Mouse (Mus musculus): ENCODE results near the gene Gabra1.

The Gabra1 gene

DNA sequence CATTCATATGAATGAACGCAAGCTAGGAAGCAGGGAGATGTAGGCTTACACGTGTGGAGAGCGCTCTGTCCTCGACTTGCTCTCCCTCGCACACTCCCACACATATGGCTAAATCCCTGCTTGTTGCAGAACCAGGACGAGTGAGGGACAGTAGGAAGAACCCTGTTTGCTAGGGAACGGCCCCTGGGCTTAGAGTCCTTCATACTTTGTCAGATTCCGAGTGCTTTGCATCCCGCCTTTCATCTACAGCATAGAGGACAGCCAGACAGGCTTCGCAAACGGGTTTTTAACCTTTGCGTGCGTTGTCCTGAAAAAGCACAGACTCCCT is at the start of gene Gabra1:
TSS of gene Gabra1 (minus strand) at position 106 of the 328 bp plus-strand sequence.
- DNase-seq (ENCODE audit: low spot score) = no peak

DNA sequence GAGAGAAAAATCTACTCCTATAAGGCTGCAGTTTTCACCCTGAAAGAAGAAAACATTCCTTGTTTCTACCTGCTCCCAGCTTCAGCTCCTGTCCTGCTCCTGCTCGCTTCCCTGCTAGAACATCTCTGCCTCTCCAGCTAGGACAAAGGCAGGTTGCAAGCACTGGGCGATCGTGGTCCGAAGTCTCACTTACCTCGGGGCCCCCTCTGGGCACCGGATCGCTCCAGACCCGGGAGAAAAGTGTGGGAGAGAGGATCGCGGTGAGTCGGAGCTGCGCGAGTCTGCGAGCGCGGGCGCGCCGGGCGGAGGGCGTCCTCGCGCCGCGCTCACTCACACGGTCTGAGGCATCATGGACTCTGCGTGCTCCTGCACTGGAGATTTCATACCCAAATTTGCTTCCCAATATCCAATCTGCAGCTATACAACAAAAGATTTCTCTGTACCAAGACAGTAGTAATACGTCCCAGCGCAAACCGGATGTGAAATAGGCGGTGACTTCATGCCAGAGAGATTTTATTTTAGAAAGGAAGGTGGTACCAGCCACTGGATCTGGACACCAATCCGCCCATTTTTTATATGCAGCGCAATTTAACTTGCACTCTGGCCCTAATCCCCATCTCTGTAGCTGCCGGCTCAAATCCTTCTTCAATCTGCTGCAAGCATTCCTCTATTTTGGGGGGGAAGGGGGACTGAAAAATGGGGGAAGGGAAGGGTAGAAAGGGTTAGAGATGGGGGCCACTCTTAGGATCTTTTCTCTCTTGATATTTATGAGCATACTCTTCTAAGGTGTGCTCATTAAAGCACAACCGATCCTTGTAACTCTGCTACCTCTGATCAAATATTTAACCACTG is 531 bp downstream of the Gabra1 start:
- DNase-seq (ENCODE audit: low spot score) = no peak

DNA sequence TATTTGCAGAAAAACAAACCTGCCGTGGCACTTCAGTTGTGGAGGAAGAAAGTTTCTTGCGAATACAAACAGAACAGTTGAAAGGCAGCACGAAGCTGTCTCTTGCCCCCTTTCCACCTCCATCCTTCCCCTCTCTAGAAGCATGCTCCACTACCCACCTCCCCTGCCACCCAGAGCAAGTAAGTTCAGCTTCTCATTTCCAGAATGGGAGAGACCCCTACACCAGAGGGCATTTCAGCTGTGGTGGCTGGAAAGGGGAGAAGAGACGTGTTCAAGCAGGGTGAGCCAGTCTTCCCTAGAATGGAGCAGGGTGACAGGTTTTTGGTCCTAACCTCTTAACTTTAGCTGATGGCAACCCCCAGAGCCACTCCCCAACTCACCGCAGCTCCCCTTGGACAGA is 1.3 kb downstream of the Gabra1 start:
- DNase-seq (ENCODE audit: low spot score) = no peak

DNA sequence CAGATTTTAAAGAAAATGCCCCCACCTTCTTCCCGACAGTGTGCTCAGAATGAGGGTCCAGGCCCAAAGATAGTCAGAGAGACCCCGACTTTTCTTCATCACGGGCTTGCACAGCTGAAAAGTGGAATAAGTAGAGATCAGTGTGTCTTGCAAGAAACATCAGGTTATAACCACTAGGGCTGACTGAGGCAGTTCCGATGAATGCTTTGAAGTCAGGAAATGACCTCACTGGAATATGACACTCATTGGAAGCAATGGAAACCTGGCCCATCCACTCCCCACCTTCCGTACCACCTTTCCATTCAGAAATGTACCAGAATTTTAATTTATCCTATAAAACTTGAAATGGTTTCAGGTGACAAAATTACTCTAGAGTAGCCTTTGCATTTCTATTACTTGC is 3.2 kb downstream of the Gabra1 start:
- no peak for DNase-seq (ENCODE audit: low spot score)

DNA sequence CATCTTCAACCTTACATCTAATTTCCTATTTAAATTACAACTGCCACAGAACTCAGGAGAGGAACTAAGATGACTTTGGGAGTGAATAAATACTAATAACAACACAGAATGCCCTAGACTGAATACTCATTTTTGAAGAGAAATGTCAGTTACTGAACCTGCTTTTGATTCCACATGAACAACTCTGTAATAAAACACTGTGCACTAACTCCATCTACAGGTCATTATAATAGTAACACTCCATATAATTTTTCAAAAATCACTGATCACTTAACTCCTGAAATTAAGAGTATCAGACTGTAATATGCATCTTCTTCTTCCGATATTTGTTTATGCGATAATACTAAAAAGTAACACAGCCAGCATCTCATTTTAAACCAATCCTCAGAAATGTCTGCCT is 4.4 kb downstream of the Gabra1 start:
- no peak for DNase-seq (ENCODE audit: low spot score)

DNA sequence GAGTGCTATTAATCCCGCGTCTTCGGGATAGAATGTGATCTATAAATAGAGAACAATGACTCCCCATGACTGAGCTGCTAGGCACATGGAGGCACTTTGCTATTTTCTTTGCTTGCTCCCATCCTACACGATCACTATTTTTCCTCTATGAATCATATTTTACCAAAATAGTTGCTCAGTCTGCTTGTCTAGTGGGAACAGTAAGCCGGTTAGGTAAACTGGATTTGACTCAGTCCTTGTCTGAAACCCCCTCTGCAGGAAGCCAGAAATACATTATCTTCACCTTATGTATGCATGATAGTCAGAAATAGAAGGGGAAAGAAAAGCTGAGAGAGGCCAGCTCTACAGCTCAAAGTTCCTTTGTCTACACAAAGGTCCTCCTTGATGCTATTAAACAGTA is 31.3 kb downstream of the Gabra1 start:
- no peak for DNase-seq (ENCODE audit: low spot score)

DNA sequence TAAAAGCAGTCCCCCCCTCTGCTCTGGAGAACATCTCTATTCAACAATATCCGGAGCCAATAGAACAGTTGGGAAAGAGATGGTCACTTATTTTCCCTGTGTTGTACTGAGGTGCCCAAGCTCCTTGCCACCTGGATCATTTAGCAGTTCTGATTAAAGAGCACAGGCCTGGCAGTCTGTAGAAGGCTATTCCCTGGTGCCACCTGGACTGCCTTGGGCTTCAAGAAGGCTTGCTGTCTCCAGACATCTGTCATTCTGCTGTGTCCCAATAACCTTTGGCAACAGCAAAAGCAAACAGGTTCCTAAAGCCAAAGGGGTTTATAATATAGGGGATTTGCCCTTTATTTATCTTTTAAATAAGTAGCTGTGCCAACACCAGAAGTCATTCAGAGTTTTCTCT is 65.8 kb downstream of the Gabra1 start:
- no peak for DNase-seq (ENCODE audit: low spot score)

DNA sequence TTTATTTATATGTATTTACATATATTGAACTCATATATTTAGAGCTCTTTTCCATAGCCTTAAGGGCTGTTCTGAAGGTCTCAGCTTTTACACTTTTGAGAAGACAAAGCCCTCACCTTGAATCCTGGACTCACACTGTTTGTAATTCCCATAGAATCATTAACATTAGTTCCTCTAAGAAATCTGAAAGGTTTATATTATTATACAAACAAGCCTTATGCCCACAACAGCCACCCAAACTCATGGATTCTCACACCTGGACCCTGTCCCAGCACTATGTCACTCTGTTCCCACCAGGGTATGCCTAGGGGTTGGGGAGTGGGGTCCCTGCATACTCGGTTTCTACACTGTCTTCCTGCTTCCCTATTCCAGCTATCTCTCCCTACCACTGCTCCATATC is 72.7 kb downstream of the Gabra1 start:
- DNase-seq (ENCODE audit: low spot score) = no peak

DNA sequence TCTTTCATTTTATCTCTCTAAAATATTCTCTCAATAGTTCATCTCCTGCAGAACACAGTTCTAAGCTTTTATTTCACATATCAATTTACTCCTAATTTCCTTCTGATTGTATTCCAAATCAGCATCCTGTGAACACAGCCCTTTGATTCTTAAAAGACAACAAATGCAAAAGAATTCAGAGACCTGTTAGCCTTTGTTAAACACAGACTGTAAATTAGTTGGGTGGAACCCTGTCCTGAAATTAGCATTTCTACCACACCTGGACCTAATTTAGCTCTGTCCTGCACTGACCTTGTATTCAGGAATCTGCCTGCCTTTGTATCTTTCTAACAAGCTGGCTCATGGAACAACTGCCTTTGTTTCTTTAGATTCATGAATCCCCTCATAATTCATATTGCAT is 73.1 kb downstream of the Gabra1 start:
- DNase-seq (ENCODE audit: low spot score) = no peak

DNA sequence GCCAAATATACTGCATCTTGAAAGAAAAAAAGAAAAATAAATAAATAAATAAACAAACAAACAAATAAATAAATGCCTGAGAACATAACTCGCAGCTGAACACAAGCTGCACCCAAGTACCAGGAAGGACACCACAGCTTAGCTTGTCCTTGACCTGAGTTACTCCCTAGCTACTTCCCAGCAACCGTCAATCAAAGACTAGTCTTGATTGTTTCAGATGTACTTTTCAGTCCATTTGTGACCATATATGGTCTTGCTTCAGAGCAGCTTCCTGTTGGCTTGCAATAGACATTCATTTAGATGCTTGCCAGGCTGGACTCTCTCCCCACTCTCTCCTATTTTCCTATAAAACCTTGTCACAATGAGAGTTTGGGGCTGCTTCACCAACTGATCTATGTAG is 87.2 kb downstream of the Gabra1 start:
- no peak for DNase-seq (ENCODE audit: low spot score)
